Mouse (Mus musculus) cortical plate, adult 2 months (tissue): Measurements from ENCODE around the gene Slc22a18.

ENCODE experiments used
- CTCF ChIP-seq: fragments of 200-500 bp; IDR thresholded peaks from 2 replicates; pipeline ENCODE4 v1.5.1; 2011; ENCODE audit warnings: mild to moderate bottlenecking, control low read depth, low read length; ENCODE audit not compliant: insufficient read depth; ENCODE audit errors: extremely low read depth
- POLR2A ChIP-seq: fragments of 200-500 bp; IDR thresholded peaks from 2 replicates; pipeline ENCODE4 v1.6.1; 2011; ENCODE audit warnings: mild to moderate bottlenecking, low read length, control low read depth; ENCODE audit not compliant: insufficient read depth; ENCODE audit errors: extremely low read depth

DNA sequence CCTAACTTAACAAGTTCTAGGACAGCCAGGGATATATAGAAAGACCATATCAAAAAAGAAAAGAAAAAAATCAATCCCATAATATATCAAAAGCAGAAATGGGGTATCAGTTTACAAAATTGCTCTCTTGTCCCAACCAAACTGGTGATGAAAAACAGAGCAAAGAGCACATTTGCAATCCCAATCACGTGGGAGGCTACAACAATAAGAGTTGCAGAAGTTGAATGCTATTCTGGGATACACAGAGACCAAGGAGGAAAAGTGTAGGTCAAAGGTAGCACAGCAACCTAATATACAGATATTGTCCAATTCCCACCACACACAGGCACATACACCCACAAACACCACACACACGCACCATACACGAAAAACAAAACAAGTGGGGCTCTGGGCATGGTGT is 62.7 kb downstream of the Slc22a18 start:
- TF ChIP-seq CTCF: no peak
- TF ChIP-seq POLR2A: no peak
